Mouse (Mus musculus) inflammation-experienced regulatory T-cells, adult 16 weeks (primary cell): ENCODE measurements around the gene Tsfm. TPM values are rescaled to one million over a fixed set of nuclear protein-coding genes. Genes with fewer than 3 reads are reported as not detected.

Source experiments
- polyA plus RNA-seq: library from polyadenylated mRNA; unstranded; fragments of 100-300 nt; shearing (Covaris generic); gene quantifications from one replicate; pipeline ENCODE4 v1.2.1, GENCODE M21; 2017

The Tsfm gene
- polyA plus RNA-seq = 51.0 TPM

DNA sequence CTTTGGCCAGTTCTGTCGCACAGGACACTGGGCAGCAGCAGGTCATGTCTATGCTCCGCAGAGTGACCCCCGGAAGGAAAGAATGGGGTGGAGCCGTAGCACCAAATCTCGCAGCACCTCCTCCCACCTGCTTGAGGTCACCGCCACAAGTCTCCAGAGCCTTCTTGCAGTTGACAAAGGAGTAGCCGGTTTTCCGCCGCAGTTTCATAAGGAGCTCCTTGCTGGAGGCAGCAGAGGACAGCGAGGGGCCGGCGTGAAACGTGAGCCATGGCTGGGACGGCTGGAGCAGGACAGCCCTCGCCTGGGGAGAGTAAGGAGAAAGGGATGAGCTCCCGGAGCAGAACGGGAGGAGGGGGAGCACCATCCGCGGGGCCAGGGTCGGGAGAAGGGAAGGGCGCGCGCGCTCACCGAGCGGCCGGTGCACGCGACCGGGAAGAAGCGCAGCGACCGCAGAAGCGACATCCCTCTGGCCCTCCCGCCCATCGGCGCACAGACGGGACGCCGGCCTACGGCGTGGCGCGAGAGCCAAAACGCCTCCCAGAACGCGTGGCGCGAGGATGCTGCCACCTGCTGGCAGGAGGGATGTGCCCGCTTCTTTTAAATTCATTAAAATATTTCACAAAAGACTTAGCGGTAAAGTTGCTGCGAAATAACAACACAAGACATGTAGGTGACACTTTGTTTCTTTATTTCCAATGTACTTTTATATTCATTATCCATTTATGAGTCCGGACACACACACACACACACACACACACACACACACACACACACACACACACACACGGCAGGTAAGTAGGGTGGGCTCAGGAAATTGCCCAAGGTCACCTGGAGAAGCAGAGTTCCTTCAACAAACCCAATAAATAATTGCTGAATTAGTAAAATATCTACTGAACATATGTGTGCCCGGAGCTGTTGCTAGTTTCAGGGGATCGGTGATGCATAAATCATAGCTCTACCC is at the start of gene Tsfm:
TSS of gene Tsfm (minus strand) at position 505 of the 961 bp plus-strand sequence.

DNA sequence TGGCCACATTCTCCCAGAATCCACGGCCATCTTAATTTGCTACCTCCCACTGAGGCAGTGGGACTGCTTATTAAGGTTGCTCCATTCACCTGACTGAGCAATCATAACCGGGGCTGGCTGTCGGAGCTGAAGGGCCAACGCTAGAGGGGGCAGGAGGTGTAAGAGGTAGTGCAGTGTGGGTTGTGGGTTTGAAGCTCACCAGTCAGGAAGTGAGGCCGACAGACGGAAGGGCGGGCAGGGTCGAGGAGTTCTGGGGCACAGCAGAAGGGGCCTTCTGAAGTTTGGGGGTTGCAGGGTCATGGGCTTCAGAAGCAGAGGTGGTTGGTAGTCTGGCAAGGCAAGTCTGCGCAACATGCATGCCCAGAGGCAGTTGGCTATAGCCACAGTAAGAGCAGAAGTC is 44.4 kb upstream of the Tsfm start, which contains the start of gene Agap2:
TSS of gene Agap2 (plus strand) at position 205 of the 400 bp plus-strand sequence.

DNA sequence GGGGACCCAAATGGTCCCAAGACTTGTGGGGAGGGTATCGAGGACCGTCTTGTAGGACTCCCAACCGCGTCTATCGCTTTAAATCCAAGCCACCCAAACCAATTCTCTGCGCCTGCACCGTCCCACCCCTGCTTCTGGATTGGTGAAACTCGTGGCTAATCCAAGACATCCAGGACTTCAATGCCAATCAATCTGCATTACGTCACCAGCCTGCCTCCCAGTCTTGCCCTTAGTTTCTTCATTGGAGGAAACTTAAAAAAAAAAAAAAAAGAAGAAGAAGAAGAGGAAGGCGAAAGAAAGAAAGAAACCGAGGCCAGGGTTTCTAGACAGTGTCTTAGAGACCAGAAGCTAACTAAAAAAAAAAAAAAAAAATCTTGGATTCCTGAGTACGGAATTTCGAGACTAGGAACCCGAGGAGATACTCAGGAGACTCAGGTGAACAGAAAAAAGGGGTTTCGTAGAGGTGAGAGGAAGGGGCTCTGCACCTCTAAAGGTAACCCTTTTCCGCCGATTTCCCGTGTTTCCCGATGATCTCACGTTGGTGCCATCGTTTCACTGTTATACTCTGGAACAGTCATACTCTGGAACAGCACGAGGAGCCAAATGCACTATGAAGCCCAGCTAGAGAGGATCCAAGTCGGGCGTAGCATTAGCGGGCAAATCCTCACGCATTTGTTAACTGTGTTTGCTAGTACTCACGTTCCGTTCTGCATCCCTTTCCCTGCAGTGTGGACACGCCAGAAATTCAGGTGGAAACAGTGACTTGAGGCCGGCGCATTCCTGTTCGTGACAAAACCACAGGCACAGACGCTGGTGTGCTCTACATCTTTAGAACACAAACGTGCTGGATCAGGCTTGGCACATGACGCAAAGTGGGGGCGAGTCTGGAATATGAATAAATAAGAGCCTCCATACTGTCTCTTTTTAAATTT is 39.8 kb upstream of the Tsfm start, which contains the start of gene Tspan31:
TSS of gene Tspan31 (minus strand) at position 75 of the 932 bp plus-strand sequence.

DNA sequence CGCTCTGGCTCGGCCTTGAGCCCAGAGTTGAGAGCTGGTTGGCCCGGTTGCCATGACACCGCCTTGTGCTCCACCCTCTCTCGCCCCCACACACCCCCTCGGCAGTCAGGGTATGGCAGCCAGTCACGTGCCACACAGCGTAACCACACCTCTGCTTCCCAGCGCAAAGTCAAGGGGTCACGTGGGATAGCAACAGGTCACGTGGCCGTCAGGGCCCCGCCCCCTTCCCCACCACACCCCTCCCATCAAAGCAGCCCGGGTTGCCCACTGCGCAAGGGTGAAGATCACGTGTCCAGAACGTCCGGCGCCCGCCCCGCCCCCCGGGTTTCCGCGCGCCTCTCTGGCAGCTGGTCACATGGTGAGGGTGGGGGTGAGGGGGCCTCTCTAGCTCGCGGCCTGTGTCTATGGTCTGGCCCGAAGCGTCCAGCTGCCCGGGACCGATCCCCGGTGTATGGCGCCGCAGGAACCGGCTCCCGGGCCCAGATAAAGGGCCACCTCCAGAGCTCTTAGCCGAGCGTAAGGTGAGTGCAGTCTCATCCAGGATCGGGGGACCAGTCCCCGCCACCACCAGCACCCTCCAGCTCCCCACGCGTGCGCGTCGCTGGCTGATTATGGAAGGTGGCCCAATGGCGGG is 32.7 kb upstream of the Tsfm start, which contains the start of gene Cdk4:
TSS of gene Cdk4 (plus strand) at position 296 of the 634 bp plus-strand sequence.

DNA sequence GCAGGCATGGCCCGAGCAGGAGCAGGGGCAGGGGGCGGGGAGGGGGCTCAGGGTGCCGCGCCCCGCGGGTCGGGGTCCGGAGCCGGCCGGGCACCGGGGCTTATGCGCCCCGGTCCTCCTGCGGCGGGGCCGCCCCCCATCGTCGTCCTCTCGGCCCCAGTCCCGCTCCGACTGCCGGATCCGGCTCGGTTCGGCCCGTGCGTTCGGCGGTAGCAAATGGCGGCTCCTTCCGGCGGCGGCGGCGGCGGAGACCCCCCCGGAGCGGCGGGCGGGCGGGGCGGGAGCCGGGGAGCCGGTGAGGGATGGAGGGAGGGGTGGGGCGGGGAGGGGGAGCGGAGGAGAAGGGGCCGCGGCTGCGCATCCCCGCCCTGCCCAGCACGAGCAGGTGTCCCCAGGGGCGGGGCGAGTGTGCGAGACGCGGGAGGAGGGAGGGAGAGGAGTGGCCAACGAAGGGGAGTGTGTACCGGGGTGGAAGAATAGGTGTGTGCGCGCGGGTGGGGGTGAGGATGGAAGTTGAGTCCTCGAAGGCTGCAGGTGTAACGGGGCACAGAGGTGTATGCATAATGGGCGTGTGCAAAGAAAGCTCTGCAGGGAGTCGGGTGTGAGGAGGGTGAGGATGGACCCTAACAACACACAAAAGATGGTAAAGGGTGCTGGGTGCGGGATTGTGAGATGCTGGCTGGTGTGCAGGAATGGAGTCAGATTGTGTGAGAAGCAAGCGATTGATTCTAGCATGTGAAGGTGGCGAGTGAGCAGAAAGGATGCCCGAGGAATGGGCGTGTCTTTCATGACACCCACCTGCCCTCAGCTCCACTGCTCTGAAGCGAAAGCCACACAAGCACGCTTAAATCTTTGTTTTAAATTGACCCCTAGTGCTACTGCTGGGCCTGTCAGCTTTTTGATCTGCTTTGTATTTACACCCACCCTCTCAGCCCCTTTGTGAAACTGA is 29.6 kb upstream of the Tsfm start, which contains the start of gene March9:
TSS of gene March9 (minus strand) at position 217 of the 949 bp plus-strand sequence.

DNA sequence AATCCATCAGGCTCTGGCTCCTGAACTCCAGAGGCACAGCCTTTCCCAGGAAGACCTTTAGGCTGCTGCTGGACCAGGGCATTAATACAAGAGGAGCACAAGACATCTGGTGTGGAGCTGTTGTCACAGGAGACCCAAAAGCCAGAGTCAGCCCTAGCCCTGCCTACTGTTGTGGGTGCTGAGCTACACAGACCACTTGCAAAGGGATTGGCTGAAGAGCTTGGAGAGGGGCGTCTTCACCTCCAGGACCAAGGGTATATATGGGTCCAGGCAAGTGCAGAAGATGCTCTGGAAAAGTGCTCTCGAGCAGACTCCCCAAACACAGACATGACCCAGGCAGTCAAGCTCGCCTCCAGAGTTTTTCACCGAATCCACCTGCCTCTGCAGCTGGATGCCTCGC is 17.3 kb upstream of the Tsfm start, which contains the start of gene Cyp27b1:
TSS of gene Cyp27b1 (plus strand) at position 297 of the 400 bp plus-strand sequence.

DNA sequence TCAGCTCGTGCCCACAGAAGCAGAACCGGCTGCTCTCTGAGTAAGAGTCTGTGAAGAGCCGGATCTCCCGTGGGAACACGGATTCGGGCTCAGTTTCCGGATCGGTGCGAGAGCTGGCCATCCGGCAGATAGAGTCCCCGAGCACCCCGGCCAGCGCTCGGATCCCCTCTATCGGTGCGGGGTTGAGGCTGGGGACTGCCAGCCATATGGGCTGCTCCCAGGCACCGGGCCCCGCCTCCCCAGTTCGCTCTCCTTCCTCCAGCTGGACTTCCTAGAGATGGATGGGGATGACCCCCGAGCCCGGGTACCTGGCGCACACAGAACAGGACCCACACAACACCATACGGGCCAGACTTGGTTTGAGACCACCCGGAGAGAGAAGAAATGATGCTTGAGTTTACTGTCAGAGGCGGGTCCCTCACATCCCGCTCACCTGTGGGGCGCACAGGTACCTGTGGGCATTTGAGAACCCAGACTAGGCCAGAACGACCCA is 10.7 kb upstream of the Tsfm start, which contains the start of the genes Mettl1 and Eef1akmt3:
TSS of gene Mettl1 (plus strand) at position 141 of the 493 bp plus-strand sequence.
TSS of gene Eef1akmt3 (minus strand) at position 240 of the 493 bp plus-strand sequence.

DNA sequence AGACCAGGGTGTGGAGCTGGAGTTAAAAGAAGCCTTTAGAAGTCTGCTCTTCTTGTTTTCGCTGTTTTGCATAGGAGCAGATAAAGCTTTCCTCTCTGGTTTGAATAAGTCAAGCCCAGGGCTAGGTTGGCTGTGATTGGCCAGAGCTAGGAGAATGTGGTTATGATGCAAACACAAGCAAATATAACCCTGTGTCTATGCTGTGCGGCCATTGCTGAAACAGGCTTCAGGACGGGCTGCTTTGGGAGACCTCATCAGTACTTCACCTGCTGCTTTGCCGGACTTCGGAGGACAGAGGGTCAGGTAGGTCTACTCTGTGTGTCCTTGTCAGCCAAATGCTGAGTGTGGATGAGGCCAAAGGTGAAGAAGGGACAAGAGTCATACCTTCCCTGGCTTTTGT is 30.1 kb downstream of the Tsfm start, which contains the start of gene Avil:
TSS of gene Avil (plus strand) at position 181 of the 400 bp plus-strand sequence.

DNA sequence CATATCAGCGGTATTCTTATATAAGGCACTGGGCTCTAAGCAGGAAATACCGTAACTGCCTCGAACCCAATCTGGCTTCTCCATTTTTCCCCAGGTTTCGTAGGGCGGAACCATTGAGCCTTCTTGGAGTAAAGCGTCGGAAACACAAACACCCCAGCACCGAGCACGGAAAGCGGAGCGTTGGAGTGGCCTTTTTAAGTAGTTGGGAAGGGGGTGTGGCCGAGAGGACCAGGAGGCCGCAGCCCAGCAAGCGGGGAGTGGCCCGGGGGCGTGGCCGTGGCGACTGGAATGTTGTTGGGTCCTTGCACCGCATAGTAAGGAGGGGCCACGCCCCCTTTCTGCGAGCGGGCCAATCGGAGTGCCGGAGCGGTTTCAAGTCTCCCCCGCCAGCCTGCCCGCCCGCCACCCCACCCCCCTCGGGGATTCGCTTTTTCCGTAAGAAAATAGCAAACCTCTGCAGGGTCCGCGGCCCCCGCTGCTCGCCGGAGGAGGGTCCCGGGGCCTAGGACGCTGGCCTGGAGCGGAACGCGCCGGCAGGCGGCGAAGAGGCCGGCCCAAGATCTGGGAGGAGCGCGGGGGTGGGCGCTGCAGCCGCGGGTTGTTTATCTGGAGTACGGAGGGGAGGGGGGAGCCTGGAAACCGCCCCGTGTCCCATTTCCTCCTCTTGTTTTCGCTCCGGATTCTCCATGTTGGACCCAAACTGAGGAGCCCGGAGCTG is 52.2 kb downstream of the Tsfm start, which contains the start of gene Ctdsp2:
TSS of gene Ctdsp2 (plus strand) at position 441 of the 718 bp plus-strand sequence.

Other genes starting within 250 kb of the Tsfm start
- gene Atp23, start 129.5 kb downstream of the Tsfm start, polyA plus RNA-seq = 11.3 TPM
- gene Ctdsp2, start 52.1 kb downstream of the Tsfm start, polyA plus RNA-seq = 18.1 TPM
- gene Avil, start 30.1 kb downstream of the Tsfm start, polyA plus RNA-seq = 0.22 TPM
- gene Mettl1, start 10.6 kb upstream of the Tsfm start, polyA plus RNA-seq = 21.7 TPM
- gene Eef1akmt3, start 10.7 kb upstream of the Tsfm start, polyA plus RNA-seq = 0.18 TPM
- not detected for gene Cyp27b1, start 17.4 kb upstream of the Tsfm start, polyA plus RNA-seq
- gene March9, start 29.3 kb upstream of the Tsfm start, polyA plus RNA-seq = 0.32 TPM
- gene Cdk4, start 32.7 kb upstream of the Tsfm start, polyA plus RNA-seq = 398 TPM
- gene Tspan31, start 39.4 kb upstream of the Tsfm start, polyA plus RNA-seq = 129 TPM
- 33.5 TPM for gene Agap2, start 44.4 kb upstream of the Tsfm start, polyA plus RNA-seq
- gene Os9, start 90.3 kb upstream of the Tsfm start, polyA plus RNA-seq = 232 TPM
- gene B4galnt1, start 134.4 kb upstream of the Tsfm start, polyA plus RNA-seq = 632 TPM
- 6.5 TPM for gene Slc26a10, start 149.8 kb upstream of the Tsfm start, polyA plus RNA-seq
- gene Arhgef25, start 159.2 kb upstream of the Tsfm start, polyA plus RNA-seq = 0.32 TPM
- 141 TPM for gene Dtx3, start 164.9 kb upstream of the Tsfm start, polyA plus RNA-seq
- gene Pip4k2c, start 180.7 kb upstream of the Tsfm start, polyA plus RNA-seq = 43.4 TPM
- gene Kif5a, start 232.5 kb upstream of the Tsfm start, polyA plus RNA-seq = 0.33 TPM
- gene Dctn2, start 235.5 kb upstream of the Tsfm start, polyA plus RNA-seq = 131 TPM